Mouse (Mus musculus) liver, embryonic 15.5 days (tissue): ENCODE results near the gene Gm44973. TPM values are rescaled to one million over a fixed set of nuclear protein-coding genes. Genes with fewer than 3 reads are reported as not detected.
A peak's percentile ranks its signal among the peaks of the same experiment; 100 is the strongest.

ENCODE experiments used
- ATAC-seq: fragments of 200-750 bp; cut with Nextera tagmentation; 2 replicates; pipeline ENCODE4 v1.8.0; 2017; ENCODE audit warnings: moderate number of reproducible peaks, mild to moderate bottlenecking, moderate library complexity; ENCODE audit not compliant: insufficient read depth
- H3K27ac ChIP-seq: fragments of 300-500 bp; sonication (generic); replicated peaks from 2 replicates; pipeline ENCODE4 v1.5.1; 2015; ENCODE audit warnings: mild to moderate bottlenecking, inconsistent platforms
- H3K27me3 ChIP-seq: fragments of 300-500 bp; sonication (generic); 2 replicates; pipeline ENCODE4 v1.6.1; 2015; ENCODE audit warnings: mild to moderate bottlenecking, inconsistent platforms
- H3K36me3 ChIP-seq: fragments of 300-500 bp; sonication (generic); replicated peaks from 2 replicates; pipeline ENCODE4 v1.6.1; 2015; ENCODE audit warnings: moderate library complexity, mild to moderate bottlenecking, inconsistent platforms
- H3K4me1 ChIP-seq: fragments of 300-500 bp; sonication (generic); replicated peaks from 2 replicates; pipeline ENCODE4 v1.6.1; 2015; ENCODE audit warnings: inconsistent platforms
- H3K4me2 ChIP-seq: fragments of 300-500 bp; sonication (generic); 2 replicates; pipeline ENCODE4 v1.6.1; 2015; ENCODE audit warnings: moderate library complexity, mild to moderate bottlenecking, inconsistent platforms
- H3K4me3 ChIP-seq: fragments of 300-500 bp; sonication (generic); replicated peaks from 2 replicates; pipeline ENCODE4 v1.5.1; 2015; ENCODE audit warnings: mild to moderate bottlenecking, inconsistent platforms
- H3K9ac ChIP-seq: fragments of 300-500 bp; sonication (generic); 2 replicates; pipeline ENCODE4 v1.6.1; 2015; ENCODE audit warnings: moderate library complexity, mild to moderate bottlenecking, inconsistent platforms
- H3K9me3 ChIP-seq: fragments of 300-500 bp; sonication (generic); replicated peaks from 2 replicates; pipeline ENCODE4 v1.6.1; 2016; ENCODE audit warnings: inconsistent platforms
- WGBS: fragments of 180-500 bp; shearing (Covaris S2); methylation state at CpG from one replicate; pipeline ENCODE4 v1.1.7; 2015; ENCODE audit warnings: mixed read lengths; ENCODE audit not compliant: insufficient replicate concordance; 5-methylcytosine and 5-hydroxymethylcytosine counted together
- polyA plus RNA-seq: library from polyadenylated mRNA; unstranded; fragments of >200 nt; fragmentation: Nextera tagmentation; extraction: Ambion mirVana; gene quantifications from 2 replicates; pipeline ENCODE4 v1.2.1, GENCODE M21; 2015

Gene Gm44973
- 0.53 and 1.2 TPM in 2 replicates for polyA plus RNA-seq

GRCm38 (mm10) chr7:5015118-5016001, at the start of gene Gm44973:
TSS of gene Gm44973 (plus strand) at chr7:5015496.
- WGBS = under 1% methylated on average over 75 of the region's 76 CpGs
- peaks cover 36% of the 10 kb centered on the region for H3K4me1 ChIP-seq
- H3K27ac ChIP-seq = peak within 1 kb of the TSS; percentile 98
- H3K4me3 ChIP-seq = peak within 1 kb of the TSS; percentile 77
- peak; percentile 74 for ATAC-seq
- H3K4me2 ChIP-seq = peak within 1 kb of the TSS; percentile 93
- H3K9ac ChIP-seq = peak within 1 kb of the TSS; percentile 81
- H3K27me3 ChIP-seq = no peaks in the 10 kb centered on the region
- H3K9me3 ChIP-seq = no peaks in the 10 kb centered on the region
- peaks cover 46% of the 10 kb centered on the region for H3K36me3 ChIP-seq

DNA sequence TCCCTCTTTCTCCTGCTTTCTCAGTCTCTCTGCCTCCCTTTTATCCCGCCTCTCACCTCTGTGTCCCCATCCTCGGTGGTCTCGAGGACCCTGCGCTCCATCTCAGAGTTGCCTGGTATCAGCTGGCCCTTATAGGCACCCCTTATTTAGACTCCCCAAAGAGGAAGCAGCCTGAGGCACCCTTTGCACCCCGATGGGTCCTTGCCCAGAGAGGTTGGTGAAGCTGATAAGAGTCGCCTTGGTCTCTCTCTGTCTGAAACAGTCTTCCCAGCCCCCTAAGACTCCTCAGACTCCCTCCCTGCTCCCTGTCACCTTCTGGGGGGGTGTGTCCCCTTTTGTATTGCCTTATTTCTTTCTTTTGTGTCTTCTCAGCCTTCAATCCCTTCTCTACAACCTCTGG, 44.2 kb upstream of the Gm44973 start, which contains the start of gene Sbk3:
TSS of gene Sbk3 (minus strand) at position 101 of the 400 bp plus-strand sequence.
- no peak within 1 kb of the TSS for H3K9ac ChIP-seq
- no peaks in the 10 kb centered on the region for H3K27me3 ChIP-seq
- 23% methylated on average over 6 of the region's 6 CpGs for WGBS
- no peaks in the 10 kb centered on the region for H3K36me3 ChIP-seq
- H3K9me3 ChIP-seq = no peaks in the 10 kb centered on the region
- no peak for ATAC-seq
- no peak within 1 kb of the TSS for H3K27ac ChIP-seq
- H3K4me2 ChIP-seq = no peak within 1 kb of the TSS
- no peak within 1 kb of the TSS for H3K4me3 ChIP-seq
- H3K4me1 ChIP-seq = no peaks in the 10 kb centered on the region

DNA sequence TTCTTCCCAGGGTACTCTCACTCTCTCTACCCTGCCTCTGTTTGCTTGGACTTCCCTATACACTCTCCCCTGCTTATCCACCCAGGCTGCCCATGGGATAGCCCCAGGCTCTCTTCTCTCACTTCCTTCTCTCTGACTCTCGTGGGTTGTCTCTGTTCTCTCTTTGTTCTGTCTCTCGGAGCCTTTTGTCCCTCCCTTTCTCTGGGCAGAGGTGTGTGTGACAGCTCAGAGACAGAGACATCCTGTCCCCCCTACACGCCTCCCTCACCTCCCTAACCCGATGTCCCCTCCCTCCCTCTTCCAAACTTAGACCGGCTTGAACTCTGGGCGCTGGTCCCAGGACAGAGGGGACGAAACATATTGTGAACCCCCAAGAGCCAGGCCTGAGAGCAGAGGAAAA, 43.6 kb upstream of the Gm44973 start:
- Histone ChIP-seq H3K27ac (no peak overlapping the region), H3K4me2 (no peak overlapping the region), H3K9me3 (no peaks in the 10 kb centered on the region), H3K27me3 (no peaks in the 10 kb centered on the region), H3K9ac (no peak overlapping the region), H3K36me3 (no peaks in the 10 kb centered on the region), H3K4me1 (no peaks in the 10 kb centered on the region), H3K4me3 (no peak overlapping the region)
- 20% methylated on average over 7 of the region's 7 CpGs for WGBS
- ATAC-seq = no peak

GRCm38 (mm10) chr7:4972321-4973047, 42.8 kb upstream of the Gm44973 start:
- Histone ChIP-seq H3K36me3 (no peaks in the 10 kb centered on the region), H3K4me2 (no peak overlapping the region), H3K4me3 (no peak overlapping the region), H3K4me1 (no peaks in the 10 kb centered on the region), H3K9ac (no peak overlapping the region), H3K9me3 (no peaks in the 10 kb centered on the region), H3K27ac (no peak overlapping the region), H3K27me3 (no peaks in the 10 kb centered on the region)
- ATAC-seq = no peak
- 43% methylated on average over 18 of the region's 18 CpGs for WGBS

GRCm38 (mm10) chr7:4975455-4975854, 39.8 kb upstream of the Gm44973 start:
- Histone ChIP-seq H3K9ac (no peak overlapping the region), H3K27ac (no peak overlapping the region), H3K4me1 (no peaks in the 10 kb centered on the region), H3K9me3 (no peaks in the 10 kb centered on the region), H3K4me3 (no peak overlapping the region), H3K27me3 (no peaks in the 10 kb centered on the region), H3K4me2 (no peak overlapping the region), H3K36me3 (no peaks in the 10 kb centered on the region)
- WGBS = 31% methylated on average over 4 of the region's 4 CpGs
- no peak for ATAC-seq

DNA sequence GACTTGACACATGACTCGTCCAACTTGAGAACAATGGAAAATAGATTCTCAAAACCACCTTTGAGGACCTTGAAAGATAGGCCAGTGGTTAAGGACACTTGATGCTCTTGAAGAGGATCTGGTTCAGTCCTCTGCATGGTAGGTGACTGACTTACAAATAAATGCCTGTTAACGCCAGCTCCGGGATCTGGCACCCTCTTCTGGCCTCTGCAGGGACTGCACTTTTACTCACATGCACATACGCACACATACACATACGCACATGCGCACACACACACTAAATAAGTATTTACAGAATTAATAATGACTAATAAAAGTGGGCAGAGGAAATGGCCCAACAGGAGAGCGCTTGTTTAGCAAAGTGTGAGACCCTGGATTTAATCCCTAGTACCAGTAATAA, 38.5 kb upstream of the Gm44973 start:
- Histone ChIP-seq H3K27me3 (no peaks in the 10 kb centered on the region), H3K9me3 (no peaks in the 10 kb centered on the region), H3K36me3 (no peaks in the 10 kb centered on the region), H3K27ac (no peak overlapping the region), H3K4me3 (no peak overlapping the region), H3K9ac (no peak overlapping the region), H3K4me2 (no peak overlapping the region), H3K4me1 (no peaks in the 10 kb centered on the region)
- no peak for ATAC-seq
- WGBS = 72% methylated on average over 7 of the region's 7 CpGs

DNA sequence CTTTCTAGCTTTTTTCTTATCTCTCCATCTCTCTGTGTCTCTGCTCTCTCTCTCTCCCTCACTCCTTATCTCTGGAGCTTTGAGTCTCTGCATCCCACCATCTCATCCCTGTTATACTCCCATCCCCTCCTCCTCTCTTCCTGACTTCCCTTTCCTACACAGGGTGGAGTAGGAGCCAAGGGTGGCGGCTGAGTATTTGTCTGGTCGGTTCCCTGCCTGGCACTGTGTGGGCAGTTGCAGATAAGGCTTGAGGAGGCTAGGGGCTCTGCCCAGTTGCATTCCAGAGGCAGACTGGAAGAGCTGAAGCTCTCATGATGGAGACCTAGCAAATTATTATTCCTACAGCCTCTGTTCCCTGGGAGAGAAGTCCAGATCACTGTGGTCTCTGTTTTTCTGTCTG, 27.0 kb upstream of the Gm44973 start:
- no peaks in the 10 kb centered on the region; the same call in 1 of the 2 replicates for H3K36me3 ChIP-seq
- no peaks in the 10 kb centered on the region for H3K9me3 ChIP-seq
- ATAC-seq = no peak
- H3K4me3 ChIP-seq = no peak overlapping the region
- H3K9ac ChIP-seq = no peak overlapping the region
- H3K4me2 ChIP-seq = no peak overlapping the region
- 23% methylated on average over 2 of the region's 2 CpGs for WGBS
- H3K27me3 ChIP-seq = peaks cover 6% of the 10 kb centered on the region
- no peaks in the 10 kb centered on the region for H3K4me1 ChIP-seq
- H3K27ac ChIP-seq = no peak overlapping the region

- Histone ChIP-seq H3K27me3 (peaks cover 39% of the 10 kb centered on the region), H3K36me3 (no peaks in the 10 kb centered on the region; the same call in 1 of the 2 replicates), H3K9me3 (no peaks in the 10 kb centered on the region), H3K9ac (no peak overlapping the region), H3K4me1 (no peaks in the 10 kb centered on the region), H3K4me3 (no peak overlapping the region), H3K4me2 (no peak overlapping the region), H3K27ac (no peak overlapping the region)
- ATAC-seq = no peak
- WGBS = 51% methylated on average over 55 of the region's 55 CpGs
Observed at GRCm38 (mm10) chr7:4993347-4993998, 21.8 kb upstream of the Gm44973 start.

DNA sequence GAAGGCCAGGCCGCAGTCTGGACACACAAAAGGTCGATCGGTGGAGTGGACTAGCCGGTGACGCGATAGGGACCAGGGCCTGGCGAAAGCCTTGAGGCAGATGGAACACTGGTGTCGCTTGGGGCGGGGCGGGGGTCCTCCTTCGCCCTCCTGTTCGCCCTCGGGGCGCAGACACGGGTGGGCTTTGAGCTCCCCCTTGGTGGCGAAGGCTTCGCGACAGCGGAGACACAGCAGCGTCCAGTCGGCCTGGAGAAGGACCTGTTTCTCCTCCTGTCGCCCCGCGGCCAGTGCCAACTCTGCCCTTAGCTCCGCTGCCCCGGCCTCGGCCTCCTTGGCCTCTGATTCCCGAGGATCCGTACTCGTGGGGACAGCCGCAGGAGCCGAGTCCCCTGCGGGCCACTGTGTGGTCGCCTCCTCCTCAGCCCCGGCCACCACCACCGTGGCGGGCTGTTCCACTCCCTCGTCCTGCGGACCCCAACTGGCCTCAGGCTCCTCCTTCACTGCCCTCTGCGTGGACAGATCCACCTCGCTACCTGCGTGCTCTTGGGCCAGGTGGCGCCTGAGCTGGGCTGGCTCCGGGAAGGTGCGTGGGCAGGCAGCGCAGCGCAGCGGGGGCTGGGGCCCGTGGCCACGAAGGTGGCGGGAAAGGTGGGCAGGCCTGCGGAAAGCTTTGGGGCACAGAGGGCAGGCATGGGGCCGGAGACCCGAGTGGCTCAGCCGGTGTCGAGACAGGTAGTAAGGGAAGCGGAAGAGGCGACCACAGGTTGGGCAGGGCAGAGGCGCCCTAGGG, 21.1 kb upstream of the Gm44973 start:
- Histone ChIP-seq H3K27me3 (peaks cover 39% of the 10 kb centered on the region), H3K9me3 (no peaks in the 10 kb centered on the region), H3K4me1 (no peaks in the 10 kb centered on the region), H3K4me2 (no peak overlapping the region), H3K4me3 (no peak overlapping the region), H3K9ac (no peak overlapping the region), H3K36me3 (no peaks in the 10 kb centered on the region; the same call in 1 of the 2 replicates), H3K27ac (no peak overlapping the region)
- ATAC-seq = no peak
- 53% methylated on average over 59 of the region's 59 CpGs for WGBS

- Histone ChIP-seq H3K27me3 (peaks cover 39% of the 10 kb centered on the region), H3K9me3 (no peaks in the 10 kb centered on the region), H3K27ac (no peak overlapping the region), H3K4me1 (no peaks in the 10 kb centered on the region), H3K9ac (peak overlapping the region; percentile 36; the same call in 1 of the 2 replicates), H3K36me3 (no peaks in the 10 kb centered on the region; the same call in 1 of the 2 replicates), H3K4me2 (peak overlapping the region; percentile 60), H3K4me3 (peak overlapping the region; percentile 56)
- 7% methylated on average over 19 of the region's 19 CpGs for WGBS
- ATAC-seq = no peak
Observed at GRCm38 (mm10) chr7:4995268-4996002, 19.9 kb upstream of the Gm44973 start.
